ENCODE assay signal across 14 mouse cellular contexts in genomic region chr3:69177168-69177797, GRCm38 (mm10). TPM values are rescaled to one million over a fixed set of nuclear protein-coding genes. Genes with fewer than 3 reads are reported as not detected.
DNase-seq lines count a peak whose midpoint lies in the region; ATAC-seq and TF ChIP-seq lines count a peak whose summit lies in the region.
"Had no signal": no experiment of that assay in that cellular context is flagged by ENCODE, and none has a peak within 500 bp of the region (broad histone marks: within the 10 kb centered on the region; RNA-seq: fewer than 3 reads in every experiment).

No protein-coding gene starts in this region.

- H3K4me1 ChIP-seq in limb, embryonic 10.5 days, result no peaks in the 10 kb centered on the region
- H3K4me1 ChIP-seq: limb, embryonic 13.5 days had no signal

- POLR2A ChIA-PET in Patski (lab: Charles Lee), result no interaction called here

- no peaks in the 10 kb centered on the region for H3K36me3 ChIP-seq in limb, embryonic 10.5 days
- H3K36me3 ChIP-seq: limb, embryonic 13.5 days had no signal

- CTCF ChIA-PET in Patski (lab: Charles Lee), result interaction anchor here (1.0 kb wide), 1 partner anchor 10 kb away, joined by 3 read pairs; no protein-coding TSS in a partner anchor

- no peak overlapping the region for H3K4me3 ChIP-seq in limb, embryonic 10.5 days
- H3K4me3 ChIP-seq: limb, embryonic 13.5 days had no signal

- H3K9me3 ChIP-seq in limb, embryonic 10.5 days (replicated peaks), result no peaks in the 10 kb centered on the region
- H3K9me3 ChIP-seq: limb, embryonic 13.5 days had no signal

- intact Hi-C loops in heart, postnatal 25 days (cut with DNase I), result no loop called here

- peak; percentile 48 for ATAC-seq in Patski

- DNase-seq in heart, adult 11 months, result peak; percentile 83
- DNase-seq in heart, postnatal 25 days (ENCODE audit: low spot score), result no peak
- DNase-seq in Patski (ENCODE audit: low read depth, low spot score), result no peak
- peak; percentile 40 to 55 for DNase-seq in cerebellum, postnatal 25 days
- peak; percentile 68 to 83 for DNase-seq in thymus, adult 18-20 months
- DNase-seq in limb, embryonic 10.5 days (ENCODE audit: low spot score), result no peak
- no peak for DNase-seq in layer of hippocampus, adult 8-10 months (ENCODE audit: low spot score in 2 of 2)
- DNase-seq: heart, postnatal 36 days; kidney, postnatal 14 days; lung, postnatal 10 days had no signal

- in situ Hi-C loops in Patski (cut with MboI; ENCODE audit: low pct_unique_long_range_greater_than_20kb), result no loop called here

- no peak overlapping the region for H3K27ac ChIP-seq in limb, embryonic 10.5 days
- H3K27ac ChIP-seq: limb, embryonic 13.5 days had no signal

- no peak for TF ChIP-seq CTCF in Patski (IDR thresholded peaks at IDR 0.05)

- WGBS in limb, embryonic 10.5 days, result 83% methylated on average over 15 of the region's 15 CpGs

- H3K27me3 ChIP-seq in Patski, result peaks cover 1% of the 10 kb centered on the region
- no peaks in the 10 kb centered on the region for H3K27me3 ChIP-seq in limb, embryonic 10.5 days (ENCODE audit: low read depth, poor library complexity, severe bottlenecking)
- H3K27me3 ChIP-seq: limb, embryonic 13.5 days had no signal

RNA-seq across cellular contexts. Expression of gene Arl14, which starts 44.9 kb away (rescaled TPM):
- total RNA-seq in heart, postnatal 25 days (2021), result not detected
- polyA plus RNA-seq in Patski (2021), result not detected
- not detected in 2 replicates for polyA plus RNA-seq in limb, embryonic 10.5 days (2016; fragmentation: Nextera tagmentation; extraction: Ambion mirVana)
- not detected for total RNA-seq in layer of hippocampus, adult 8-10 months (2022)
- total RNA-seq: common myeloid progenitor, adult 5-6 weeks; heart, postnatal 36 days; MEL had no signal
- polyA plus RNA-seq: limb, embryonic 13.5 days; testis, adult 2 months had no signal

RNA-seq across cellular contexts. Expression of gene Kpna4, which starts 50.4 kb away (rescaled TPM):
- 10 to 100 TPM; 78.0 to 84.2 TPM for total RNA-seq in heart, postnatal 25 days (2021)
- 83.1 TPM for polyA plus RNA-seq in Patski (2021)
- polyA plus RNA-seq in limb, embryonic 10.5 days (2016; fragmentation: Nextera tagmentation; extraction: Ambion mirVana), result 31.3 and 34.6 TPM in 2 replicates
- 10 to 100 TPM; 68.1 to 94.4 (median 81.2) TPM for total RNA-seq in layer of hippocampus, adult 8-10 months (2022)

Comparison
In these comparisons a context has a peak if more than half of its experiments do, and no peak if none do; other contexts are left out.
1. DNase-seq: peak in heart, adult 11 months (single experiment), cerebellum, postnatal 25 days (2 of 2) and thymus, adult 18-20 months (2 of 2); none in heart, postnatal 25 days (single experiment), Patski (single experiment), limb, embryonic 10.5 days (single experiment) and layer of hippocampus, adult 8-10 months (0 of 2).